Mouse (Mus musculus) CH12.LX (cell line): ENCODE data around the gene Lmf1. TPM values are rescaled to one million over a fixed set of nuclear protein-coding genes. Genes with fewer than 3 reads are reported as not detected.

Source experiments
- DNase-seq: peaks from one replicate; pipeline ENCODE4 v3.0.0-alpha.2; 2013; ENCODE audit errors: extremely low read depth
- H3K27ac ChIP-seq: 2 replicates; pipeline ENCODE4 v1.5.1; 2012; ENCODE audit warnings: low read depth, mild to moderate bottlenecking, control low read depth, moderate library complexity; ENCODE audit not compliant: insufficient read depth
- H3K27me3 ChIP-seq: replicated peaks from 2 replicates; pipeline ENCODE3; 2012; ENCODE audit warnings: inconsistent platforms
- H3K36me3 ChIP-seq, 2 experiments: replicated peaks in 1 of 2; 2 replicates each; pipeline versions ENCODE3 to v1.6.1; 2012; ENCODE audit warnings: inconsistent platforms in 1 of 2, low read length in 1 of 2, mild to moderate bottlenecking in 1 of 2, mixed read lengths in 1 of 2, moderate library complexity in 1 of 2; ENCODE audit not compliant: control insufficient read depth in 1 of 2, insufficient read depth in 1 of 2
- H3K4me1 ChIP-seq, 2 experiments: 2 replicates each; pipeline ENCODE4 v1.6.1; 2012; ENCODE audit warnings: inconsistent platforms in 1 of 2, moderate library complexity in 1 of 2; ENCODE audit not compliant: insufficient read depth in 2 of 2, control insufficient read depth in 1 of 2
- H3K4me2 ChIP-seq: 2 replicates; pipeline ENCODE4 v1.6.1; 2012; ENCODE audit warnings: low read depth, mild to moderate bottlenecking, control low read depth; ENCODE audit not compliant: poor library complexity, insufficient read depth, severe bottlenecking
- H3K4me3 ChIP-seq, 3 experiments: fragments of 150-350 bp in 1 of 3; sonication (generic) in 1 of 3; replicated peaks in 1 of 3; 2 replicates each; pipeline versions ENCODE3 to v1.5.1; 2011 to 2012; ENCODE audit warnings: low read depth in 2 of 3, low read length in 2 of 3, mild to moderate bottlenecking in 2 of 3, moderate library complexity in 2 of 3, control low read depth in 1 of 3, improper control_type of control experiment in 1 of 3, inconsistent platforms in 1 of 3, mixed read lengths in 1 of 3; ENCODE audit not compliant: poor library complexity in 1 of 3
- H3K79me2 ChIP-seq: replicated peaks from 2 replicates; pipeline ENCODE4 v1.6.1; 2012; ENCODE audit warnings: mild to moderate bottlenecking, moderate library complexity; ENCODE audit not compliant: control insufficient read depth, poor library complexity, insufficient read depth, severe bottlenecking; ENCODE audit errors: extremely low read depth
- H3K9ac ChIP-seq: 2 replicates; pipeline ENCODE4 v1.6.1; 2012; ENCODE audit warnings: low read depth, mild to moderate bottlenecking, control low read depth, moderate library complexity; ENCODE audit not compliant: insufficient read depth
- H3K9me3 ChIP-seq: replicated peaks from 2 replicates; pipeline ENCODE3; 2012; ENCODE audit warnings: low read length, inconsistent platforms, mixed read lengths
- CTCF ChIP-seq, 2 experiments: IDR thresholded peaks in 1 of 2; conservative IDR thresholded peaks in 1 of 2; 2 replicates each; pipeline ENCODE4 v1.5.1; 2011 to 2012; ENCODE audit warnings: low read depth in 2 of 2, low read length in 2 of 2, improper control_type of control experiment in 1 of 2, inconsistent platforms in 1 of 2, mild to moderate bottlenecking in 1 of 2, moderate library complexity in 1 of 2
- EP300 ChIP-seq: IDR thresholded peaks from 2 replicates; pipeline ENCODE4 v1.6.1; 2011; ENCODE audit warnings: low read length, improper control_type of control experiment
- ETS1 ChIP-seq: conservative IDR thresholded peaks from 2 replicates; pipeline ENCODE4 v1.6.1; 2012; ENCODE audit warnings: low read depth, mild to moderate bottlenecking, inconsistent platforms, low read length, improper control_type of control experiment, moderate library complexity
- GABPA ChIP-seq: IDR thresholded peaks from 2 replicates; pipeline ENCODE4 v1.6.1; 2012; ENCODE audit warnings: low read depth, low read length, improper control_type of control experiment, inconsistent platforms; ENCODE audit not compliant: insufficient replicate concordance
- HCFC1 ChIP-seq: IDR thresholded peaks from 2 replicates; pipeline ENCODE4 v1.6.1; 2012; ENCODE audit warnings: low read depth, mild to moderate bottlenecking, inconsistent platforms, low read length, improper control_type of control experiment
- IRF4 ChIP-seq: IDR thresholded peaks from 2 replicates; pipeline ENCODE4 v1.6.1; 2014; ENCODE audit warnings: low read depth, mild to moderate bottlenecking, inconsistent platforms, low read length, improper control_type of control experiment
- MEF2A ChIP-seq: IDR thresholded peaks from 2 replicates; pipeline ENCODE4 v1.6.1; 2014; ENCODE audit warnings: low read depth, mild to moderate bottlenecking, inconsistent platforms, low read length, improper control_type of control experiment, borderline replicate concordance
- MXI1 ChIP-seq: IDR thresholded peaks from 2 replicates; pipeline ENCODE4 v1.6.1; 2011; ENCODE audit warnings: mild to moderate bottlenecking, low read depth, low read length, improper control_type of control experiment
- NRF1 ChIP-seq: IDR thresholded peaks from 2 replicates; pipeline ENCODE4 v1.6.1; 2014; ENCODE audit warnings: low read depth, mild to moderate bottlenecking, inconsistent platforms, low read length, improper control_type of control experiment, moderate library complexity
- POLR2A ChIP-seq: IDR thresholded peaks from 2 replicates; pipeline ENCODE4 v1.6.1; 2011; ENCODE audit warnings: low read depth, mild to moderate bottlenecking, improper control_type of control experiment, low read length
- RAD21 ChIP-seq: IDR thresholded peaks from 2 replicates; pipeline ENCODE4 v1.6.1; 2011; ENCODE audit warnings: low read depth, mild to moderate bottlenecking, low read length, improper control_type of control experiment, moderate library complexity
- SIN3A ChIP-seq: IDR thresholded peaks from 2 replicates; pipeline ENCODE4 v1.6.1; 2012; ENCODE audit warnings: low read length, improper control_type of control experiment, inconsistent platforms
- SMC3 ChIP-seq: IDR thresholded peaks from 2 replicates; pipeline ENCODE4 v1.6.1; 2011; ENCODE audit warnings: low read depth, low read length, improper control_type of control experiment
- UBTF ChIP-seq: IDR thresholded peaks from 2 replicates; pipeline ENCODE4 v1.6.1; 2012; ENCODE audit warnings: low read depth, mild to moderate bottlenecking, inconsistent platforms, low read length, improper control_type of control experiment, moderate library complexity
- USF2 ChIP-seq: conservative IDR thresholded peaks from 2 replicates; pipeline ENCODE4 v1.6.1; 2011; ENCODE audit warnings: low read depth, low read length, improper control_type of control experiment
- ZKSCAN1 ChIP-seq: IDR thresholded peaks from 2 replicates; pipeline ENCODE4 v1.6.1; 2012; ENCODE audit warnings: low read depth, inconsistent platforms, low read length, improper control_type of control experiment, borderline replicate concordance
- dilution Hi-C: fragments of 300-500 bp; cut with MboI; formaldehyde crosslinking; loops from 2 replicates; pipeline ENCODE4 v1.14.3; 2020; ENCODE audit warnings: low sequenced_read_pairs; ENCODE audit not compliant: extremely low pct_unique_long_range_greater_than_20kb, extremely low pct_ligation_motif_present
- in situ Hi-C: fragments of 300-500 bp; cut with MboI; formaldehyde crosslinking; loops from 3 replicates; pipeline ENCODE4 v1.14.3; 2019; ENCODE audit warnings: low sequenced_read_pairs, low pct_ligation_motif_present, low pct_unique_long_range_greater_than_20kb, mixed read lengths
- polyA plus RNA-seq: library from polyadenylated mRNA; unstranded; fragments of >175 nt; gene quantifications from 2 replicates; pipeline ENCODE4 v1.2.1, GENCODE M21; 2012; ENCODE audit warnings: low read depth; ENCODE audit not compliant: insufficient read length
- total RNA-seq, 2 experiments: library from RNA; depleted of rRNA; stranded (reverse); fragments of 300-350 nt in 1 of 2; fragments of >200 nt in 1 of 2; gene quantifications; 2 replicates each; pipeline ENCODE4 v1.2.3; 2012 to 2014

Lmf1 gene
- total and polyA plus RNA-seq, 3 experiments, result 13.3 to 26.9 (median 15.2) TPM

DNA sequence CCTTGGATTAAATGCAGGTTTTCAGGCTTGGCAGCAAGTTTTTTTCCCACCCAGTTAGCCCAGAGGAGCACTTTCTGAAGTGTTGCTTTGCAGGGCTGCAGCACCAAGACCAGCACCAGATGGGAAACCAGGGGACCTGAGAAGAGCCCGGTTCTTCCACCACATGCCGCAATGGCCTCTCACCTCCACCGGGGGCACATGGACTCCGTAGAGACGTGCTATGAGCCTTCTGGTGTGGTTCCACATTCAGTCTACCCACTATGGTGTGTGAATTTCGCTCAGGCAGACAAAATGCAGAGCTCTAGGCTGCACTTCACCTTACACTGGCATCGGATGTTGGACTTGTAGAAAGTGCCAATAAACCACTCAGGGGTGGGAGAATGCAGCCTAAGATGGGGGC lies 107.4 kb downstream of the Lmf1 start:
- no peaks in the 10 kb centered on the region for H3K4me1 ChIP-seq
- no peaks in the 10 kb centered on the region for H3K9me3 ChIP-seq
- in situ Hi-C loops, result no loop called here
- H3K9ac ChIP-seq, result no peak overlapping the region
- dilution Hi-C loops, result no loop called here
- H3K4me2 ChIP-seq, result no peak overlapping the region
- no peak overlapping the region for H3K27ac ChIP-seq
- no peak overlapping the region for H3K4me3 ChIP-seq
- peak; percentile 17 for DNase-seq
- H3K36me3 ChIP-seq, result no peaks in the 10 kb centered on the region
- peaks cover 88% of the 10 kb centered on the region for H3K27me3 ChIP-seq
- H3K79me2 ChIP-seq, result no peaks in the 10 kb centered on the region
- TF ChIP-seq ZKSCAN1 (no peak), USF2 (no peak), UBTF (no peak), NRF1 (no peak), CTCF (conservative IDR thresholded peaks at IDR 0.05 in 1 of 2, IDR thresholded peaks at IDR 0.05 in 1 of 2; ENCODE audit: low read depth in 2 of 2, low read length in 2 of 2) (peak; percentile 11 to 33; a peak in 2 of 4 replicates), SMC3 (no peak), MEF2A (no peak), SIN3A (no peak)
- TF ChIP-seq, all 38 proteins: peak for 1

GRCm38 (mm10) chr17:25688922-25689321 lies 110.0 kb downstream of the Lmf1 start:
- in situ Hi-C loops (no loop called here), dilution Hi-C loops (no loop called here)
- Histone ChIP-seq H3K4me1 (no peaks in the 10 kb centered on the region), H3K4me3 (no peak overlapping the region), H3K36me3 (no peaks in the 10 kb centered on the region), H3K79me2 (no peaks in the 10 kb centered on the region), H3K27ac (no peak overlapping the region), H3K4me2 (no peak overlapping the region), H3K27me3 (peaks cover 86% of the 10 kb centered on the region), H3K9ac (no peak overlapping the region), H3K9me3 (no peaks in the 10 kb centered on the region)
- no peak for DNase-seq
- TF ChIP-seq MXI1, result no peak
- TF ChIP-seq ETS1, result no peak
- no peak for TF ChIP-seq POLR2A
- TF ChIP-seq HCFC1, result no peak
- no peak for TF ChIP-seq MEF2A
- no peak for TF ChIP-seq EP300
- TF ChIP-seq NRF1, result no peak
- no peak for TF ChIP-seq IRF4
- TF ChIP-seq SIN3A, result no peak
- no peak for TF ChIP-seq RAD21
- no peak for TF ChIP-seq ZKSCAN1
- no peak for TF ChIP-seq USF2
- TF ChIP-seq GABPA, result no peak
